Mouse (Mus musculus): ENCODE data around the gene Atf3. TPM values are rescaled to one million over a fixed set of nuclear protein-coding genes. Genes with fewer than 3 reads are reported as not detected.
"Not testable (repeated sequence)": the region's sequence is repeated elsewhere in the genome, so short reads cannot be mapped to it uniquely, and the experiment has no call there.

Gene Atf3
- polyA plus RNA-seq, 1 experiment from 2014 or later: 1.8 TPM

DNA sequence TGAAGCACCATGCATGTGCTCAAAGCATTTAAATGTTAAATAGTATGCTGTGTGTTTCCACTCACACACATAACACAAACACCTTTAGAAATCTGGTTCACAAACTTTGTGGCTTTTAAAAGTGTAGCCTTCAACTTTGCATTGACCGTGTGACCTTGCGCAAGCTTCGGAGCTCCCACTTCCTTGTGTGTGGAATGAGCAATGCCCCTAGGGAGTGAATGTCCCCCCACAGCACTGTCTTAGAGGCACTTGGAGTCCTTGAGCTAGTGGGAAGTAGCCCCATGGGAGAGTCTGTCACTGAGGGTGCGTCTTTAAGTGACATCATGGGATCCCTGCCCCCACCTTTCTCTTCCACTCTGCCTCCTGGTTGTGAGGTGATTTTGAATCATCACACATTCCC is 51.6 kb downstream of the Atf3 start:
- WGBS: 85% methylated on average over 4 of the region's 4 CpGs

GRCm38 (mm10) chr1:191164717-191165116 is 53.1 kb downstream of the Atf3 start, which contains the start of gene Fam71a:
TSS of gene Fam71a (minus strand) at chr1:191164817.
- no peaks in the 10 kb centered on the region for H3K9me3 ChIP-seq (ENCODE audit: control insufficient read depth, low read length)
- H3K4me3 ChIP-seq (replicated peaks; ENCODE audit: low read depth, low read length): no peak within 1 kb of the TSS
- ATAC-seq (ENCODE audit: low FRiP score, low TSS enrichment) (no peak), DNase-seq (no peak)
- H3K4me2 ChIP-seq (ENCODE audit: low read length): no peak within 1 kb of the TSS
- no peak within 1 kb of the TSS for H3K27ac ChIP-seq (replicated peaks; ENCODE audit: low read depth, low read length)
- WGBS: 76% methylated on average over 3 of the region's 3 CpGs
- 0 out of 2 replicates have a peak, but pooled peaks cover 7% of the 10 kb centered on the region for H3K4me1 ChIP-seq (ENCODE audit: control insufficient read depth, insufficient read depth, low read length)
- no peak within 1 kb of the TSS for H3K9ac ChIP-seq (replicated peaks; ENCODE audit: low read length)
- no peaks in the 10 kb centered on the region for H3K36me3 ChIP-seq (ENCODE audit: control insufficient read depth, insufficient read depth, low read length)
- H3K27me3 ChIP-seq (ENCODE audit: control insufficient read depth, insufficient read depth, low read length): no peaks in the 10 kb centered on the region

More for the DNA sequence above, 51.6 kb downstream of the Atf3 start:
- DNase-seq: no peak
- no peaks in the 10 kb centered on the region for H3K9me3 ChIP-seq (ENCODE audit: control insufficient read depth, low read length)
- H3K27me3 ChIP-seq (ENCODE audit: control insufficient read depth, insufficient read depth, low read length): no peaks in the 10 kb centered on the region
- 0 out of 2 replicates have a peak, but pooled peaks cover 7% of the 10 kb centered on the region for H3K4me1 ChIP-seq (ENCODE audit: control insufficient read depth, insufficient read depth, low read length)
- H3K9ac ChIP-seq (replicated peaks; ENCODE audit: low read length): no peak overlapping the region
- no peak overlapping the region for H3K4me2 ChIP-seq (ENCODE audit: low read length)
- ATAC-seq (ENCODE audit: low FRiP score, low TSS enrichment): no peak
- H3K27ac ChIP-seq (replicated peaks; ENCODE audit: low read depth, low read length): no peak overlapping the region
- H3K4me3 ChIP-seq (replicated peaks; ENCODE audit: low read depth, low read length): no peak overlapping the region
- no peaks in the 10 kb centered on the region for H3K36me3 ChIP-seq (ENCODE audit: control insufficient read depth, insufficient read depth, low read length)

DNA sequence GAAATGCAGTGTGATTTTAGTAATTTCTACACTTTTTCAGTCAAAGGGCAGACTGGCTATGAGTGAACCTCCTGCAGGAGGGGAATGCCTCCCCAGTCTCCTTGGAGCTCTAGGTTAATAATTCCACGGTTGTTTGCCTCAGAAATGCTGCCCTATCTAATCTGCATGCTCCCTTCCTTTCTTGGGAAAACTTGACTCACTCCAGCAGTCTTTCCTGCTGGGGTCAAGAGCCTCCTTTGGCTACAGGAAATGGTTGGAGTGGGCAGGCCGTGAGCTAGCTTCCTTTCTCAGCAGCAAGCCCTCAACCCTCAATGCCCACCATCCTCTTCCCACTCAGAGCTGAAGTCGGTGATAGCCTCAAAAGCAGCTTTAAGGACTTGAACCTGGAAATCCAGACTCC is 63.5 kb downstream of the Atf3 start:
- no peak overlapping the region for H3K4me2 ChIP-seq (ENCODE audit: low read length)
- H3K27ac ChIP-seq (replicated peaks; ENCODE audit: low read depth, low read length): no peak overlapping the region

GRCm38 (mm10) chr1:191153052-191153451 is 64.8 kb downstream of the Atf3 start:
- Histone ChIP-seq H3K9ac (replicated peaks; ENCODE audit: low read length) (no peak overlapping the region), H3K9me3 (ENCODE audit: control insufficient read depth, low read length) (no peaks in the 10 kb centered on the region), H3K27ac (replicated peaks; ENCODE audit: low read depth, low read length) (no peak overlapping the region), H3K27me3 (ENCODE audit: control insufficient read depth, insufficient read depth, low read length) (no peaks in the 10 kb centered on the region), H3K4me1 (ENCODE audit: control insufficient read depth, insufficient read depth, low read length) (no peaks in the 10 kb centered on the region), H3K4me3 (replicated peaks; ENCODE audit: low read depth, low read length) (no peak overlapping the region), H3K4me2 (ENCODE audit: low read length) (no peak overlapping the region), H3K36me3 (ENCODE audit: control insufficient read depth, insufficient read depth, low read length) (no peaks in the 10 kb centered on the region)
- 19% methylated on average over 4 of the region's 4 CpGs for WGBS
- ATAC-seq (ENCODE audit: low FRiP score, low TSS enrichment) (no peak), DNase-seq (peak; percentile 59)

More for the DNA sequence above, 63.5 kb downstream of the Atf3 start:
- Histone ChIP-seq H3K4me1 (ENCODE audit: control insufficient read depth, insufficient read depth, low read length) (no peaks in the 10 kb centered on the region), H3K36me3 (ENCODE audit: control insufficient read depth, insufficient read depth, low read length) (no peaks in the 10 kb centered on the region), H3K9ac (replicated peaks; ENCODE audit: low read length) (no peak overlapping the region), H3K27me3 (ENCODE audit: control insufficient read depth, insufficient read depth, low read length) (no peaks in the 10 kb centered on the region), H3K4me3 (replicated peaks; ENCODE audit: low read depth, low read length) (no peak overlapping the region), H3K9me3 (ENCODE audit: control insufficient read depth, low read length) (no peaks in the 10 kb centered on the region)
- DNase-seq (no peak), ATAC-seq (ENCODE audit: low FRiP score, low TSS enrichment) (no peak)
- WGBS: 63% methylated on average over 3 of the region's 3 CpGs

DNA sequence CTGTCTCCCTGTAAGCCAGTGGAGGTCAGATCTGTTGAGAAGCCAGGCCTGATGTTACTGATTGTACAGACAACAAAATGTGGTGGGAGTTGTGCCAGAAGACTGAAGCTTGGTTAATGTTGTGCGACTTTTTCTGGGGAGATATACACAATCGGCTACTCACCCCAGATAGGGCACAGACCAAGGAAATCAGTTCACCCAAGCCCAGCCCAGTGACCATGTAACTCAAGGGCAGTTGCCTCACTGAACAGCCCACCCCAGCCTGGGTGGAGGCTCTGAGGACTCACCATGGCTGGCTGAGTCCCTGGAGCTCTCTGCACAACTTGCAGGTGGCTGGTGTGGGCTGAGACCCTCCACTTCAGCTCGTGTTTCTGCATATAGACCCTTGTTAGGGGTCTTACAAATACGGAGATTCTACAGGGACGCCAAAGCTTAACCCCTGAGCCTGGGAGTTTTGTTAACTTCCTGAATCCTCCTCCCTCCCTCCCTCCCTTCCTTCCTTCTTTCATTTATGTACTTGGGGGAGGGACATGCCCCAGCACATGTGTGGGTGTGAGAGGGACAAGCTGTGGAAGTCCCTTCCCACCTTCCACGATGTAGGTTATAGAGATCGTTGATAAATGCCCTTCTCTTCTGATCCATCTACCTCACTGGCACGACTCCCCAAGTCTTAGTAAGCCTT is 66.8 kb downstream of the Atf3 start:
- no peaks in the 10 kb centered on the region for H3K36me3 ChIP-seq (ENCODE audit: control insufficient read depth, insufficient read depth, low read length)
- 82% methylated on average over 8 of the region's 8 CpGs for WGBS

GRCm38 (mm10) chr1:191149489-191149888 is 68.3 kb downstream of the Atf3 start:
- H3K4me1 ChIP-seq (ENCODE audit: control insufficient read depth, insufficient read depth, low read length); H3K4me3 ChIP-seq (replicated peaks; ENCODE audit: low read depth, low read length); H3K9ac ChIP-seq (replicated peaks; ENCODE audit: low read length); H3K27ac ChIP-seq (replicated peaks; ENCODE audit: low read depth, low read length); H3K27me3 ChIP-seq (ENCODE audit: control insufficient read depth, insufficient read depth, low read length); H3K4me2 ChIP-seq (ENCODE audit: low read length); H3K36me3 ChIP-seq (ENCODE audit: control insufficient read depth, insufficient read depth, low read length); H3K9me3 ChIP-seq (ENCODE audit: control insufficient read depth, low read length); DNase-seq; ATAC-seq (ENCODE audit: low FRiP score, low TSS enrichment): not testable (repeated sequence)
- 86% methylated on average over 5 of the region's 5 CpGs for WGBS

More for the DNA sequence above, 66.8 kb downstream of the Atf3 start:
- Histone ChIP-seq H3K4me2 (ENCODE audit: low read length) (no peak overlapping the region), H3K27me3 (ENCODE audit: control insufficient read depth, insufficient read depth, low read length) (no peaks in the 10 kb centered on the region), H3K4me3 (replicated peaks; ENCODE audit: low read depth, low read length) (no peak overlapping the region), H3K9ac (replicated peaks; ENCODE audit: low read length) (no peak overlapping the region), H3K4me1 (ENCODE audit: control insufficient read depth, insufficient read depth, low read length) (no peaks in the 10 kb centered on the region), H3K9me3 (ENCODE audit: control insufficient read depth, low read length) (no peaks in the 10 kb centered on the region), H3K27ac (replicated peaks; ENCODE audit: low read depth, low read length) (no peak overlapping the region)
- DNase-seq: no peak
- no peak for ATAC-seq (ENCODE audit: low FRiP score, low TSS enrichment)

DNA sequence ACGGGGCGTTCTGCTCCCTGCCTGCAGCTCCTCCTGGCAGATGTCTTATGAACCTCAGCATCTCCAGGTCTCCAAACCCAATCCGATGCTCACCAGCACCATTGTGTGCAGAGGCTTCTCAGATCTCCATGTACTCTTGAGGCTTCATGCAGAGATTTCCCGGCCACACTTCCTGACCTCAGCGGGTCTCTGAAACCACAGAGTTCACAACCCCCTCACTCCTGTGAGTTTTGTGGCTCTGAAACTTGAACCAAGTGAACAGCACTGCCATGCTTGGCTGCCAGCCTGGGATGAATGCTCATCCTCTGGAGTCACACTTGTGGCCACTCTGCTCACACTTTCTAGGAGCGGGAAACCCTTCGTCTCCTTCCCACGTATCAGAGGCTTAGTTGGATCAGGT is 76.9 kb downstream of the Atf3 start:
- WGBS: 85% methylated on average over 8 of the region's 8 CpGs
- ATAC-seq (ENCODE audit: low FRiP score, low TSS enrichment) (no peak), DNase-seq (no peak)
- no peaks in the 10 kb centered on the region for H3K36me3 ChIP-seq (ENCODE audit: control insufficient read depth, insufficient read depth, low read length)
- no peak overlapping the region for H3K27ac ChIP-seq (replicated peaks; ENCODE audit: low read depth, low read length)
- no peaks in the 10 kb centered on the region for H3K27me3 ChIP-seq (ENCODE audit: control insufficient read depth, insufficient read depth, low read length)
- H3K9ac ChIP-seq (replicated peaks; ENCODE audit: low read length): no peak overlapping the region
- no peaks in the 10 kb centered on the region for H3K9me3 ChIP-seq (ENCODE audit: control insufficient read depth, low read length)
- no peak overlapping the region for H3K4me2 ChIP-seq (ENCODE audit: low read length)
- H3K4me3 ChIP-seq (replicated peaks; ENCODE audit: low read depth, low read length): no peak overlapping the region
- H3K4me1 ChIP-seq (ENCODE audit: control insufficient read depth, insufficient read depth, low read length): no peaks in the 10 kb centered on the region

GRCm38 (mm10) chr1:191138874-191139495 is 78.9 kb downstream of the Atf3 start:
- H3K4me1 ChIP-seq (ENCODE audit: control insufficient read depth, insufficient read depth, low read length): no peaks in the 10 kb centered on the region
- H3K4me3 ChIP-seq (replicated peaks; ENCODE audit: low read depth, low read length): no peak overlapping the region
- WGBS: 70% methylated on average over 7 of the region's 7 CpGs
- H3K36me3 ChIP-seq (ENCODE audit: control insufficient read depth, insufficient read depth, low read length): no peaks in the 10 kb centered on the region
- H3K27ac ChIP-seq (replicated peaks; ENCODE audit: low read depth, low read length): no peak overlapping the region
- H3K4me2 ChIP-seq (ENCODE audit: low read length): no peak overlapping the region
- no peaks in the 10 kb centered on the region for H3K9me3 ChIP-seq (ENCODE audit: control insufficient read depth, low read length)
- no peaks in the 10 kb centered on the region for H3K27me3 ChIP-seq (ENCODE audit: control insufficient read depth, insufficient read depth, low read length)
- no peak overlapping the region for H3K9ac ChIP-seq (replicated peaks; ENCODE audit: low read length)
- DNase-seq: peak; percentile 23
- ATAC-seq (ENCODE audit: low FRiP score, low TSS enrichment): no peak

GRCm38 (mm10) chr1:191138436-191138835 is 79.4 kb downstream of the Atf3 start:
- H3K9me3 ChIP-seq (ENCODE audit: control insufficient read depth, low read length): no peaks in the 10 kb centered on the region
- no peak overlapping the region for H3K27ac ChIP-seq (replicated peaks; ENCODE audit: low read depth, low read length)
- DNase-seq: no peak
- no peak overlapping the region for H3K9ac ChIP-seq (replicated peaks; ENCODE audit: low read length)
- H3K27me3 ChIP-seq (ENCODE audit: control insufficient read depth, insufficient read depth, low read length): no peaks in the 10 kb centered on the region
- 86% methylated on average over 4 of the region's 4 CpGs for WGBS
- no peak for ATAC-seq (ENCODE audit: low FRiP score, low TSS enrichment)
- no peak overlapping the region for H3K4me3 ChIP-seq (replicated peaks; ENCODE audit: low read depth, low read length)
- no peak overlapping the region for H3K4me2 ChIP-seq (ENCODE audit: low read length)
- no peaks in the 10 kb centered on the region for H3K4me1 ChIP-seq (ENCODE audit: control insufficient read depth, insufficient read depth, low read length)
- no peaks in the 10 kb centered on the region for H3K36me3 ChIP-seq (ENCODE audit: control insufficient read depth, insufficient read depth, low read length)
